Mouse (Mus musculus): ENCODE measurements around the gene Fyb2. TPM values are rescaled to one million over a fixed set of nuclear protein-coding genes. Genes with fewer than 3 reads are reported as not detected.

The Fyb2 gene
- 1.1 and 1.4 TPM in 2 replicates for polyA plus RNA-seq (2012; rRNA removed)

- Histone ChIP-seq H3K4me1 (ENCODE audit: control insufficient read depth, insufficient read depth, low read length) (no peaks in the 10 kb centered on the region), H3K27ac (ENCODE audit: insufficient read depth, low read length) (no peak within 1 kb of the TSS), H3K4me3 (ENCODE audit: insufficient read depth, low read length) (no peak within 1 kb of the TSS)
- no peak for TF ChIP-seq CTCF (IDR thresholded peaks at IDR 0.05; ENCODE audit: extremely low read depth, insufficient read depth, low read length)
Observed at GRCm38 (mm10) chr4:104913291-104914129, at the start of gene Fyb2. Gene Fyb2, plus strand, starts transcription at chr4:104913456.

- TF ChIP-seq CTCF (IDR thresholded peaks at IDR 0.05; ENCODE audit: extremely low read depth, insufficient read depth, low read length) (no peak), POLR2A (IDR thresholded peaks at IDR 0.05; ENCODE audit: extremely low read depth, insufficient read depth, low read length) (no peak)
- H3K4me3 ChIP-seq (ENCODE audit: insufficient read depth, low read length) = no peak overlapping the region
Observed at GRCm38 (mm10) chr4:104864397-104864796, 48.9 kb upstream of the Fyb2 start.

GRCm38 (mm10) chr4:104869581-104869980, 43.7 kb upstream of the Fyb2 start:
- no peaks in the 10 kb centered on the region for H3K4me1 ChIP-seq (ENCODE audit: control insufficient read depth, insufficient read depth, low read length)
- H3K4me3 ChIP-seq (ENCODE audit: insufficient read depth, low read length) = no peak overlapping the region
- TF ChIP-seq POLR2A (IDR thresholded peaks at IDR 0.05; ENCODE audit: extremely low read depth, insufficient read depth, low read length) = no peak
- H3K27ac ChIP-seq (ENCODE audit: insufficient read depth, low read length) = no peak overlapping the region

More at GRCm38 (mm10) chr4:104864397-104864796, 48.9 kb upstream of the Fyb2 start:
- no peak overlapping the region for H3K27ac ChIP-seq (ENCODE audit: insufficient read depth, low read length)
- no peaks in the 10 kb centered on the region for H3K4me1 ChIP-seq (ENCODE audit: control insufficient read depth, insufficient read depth, low read length)

- H3K27ac ChIP-seq (ENCODE audit: insufficient read depth, low read length) = no peak overlapping the region
- TF ChIP-seq CTCF (IDR thresholded peaks at IDR 0.05; ENCODE audit: extremely low read depth, insufficient read depth, low read length) (no peak), POLR2A (IDR thresholded peaks at IDR 0.05; ENCODE audit: extremely low read depth, insufficient read depth, low read length) (no peak)
Observed at GRCm38 (mm10) chr4:104870196-104870595, 43.1 kb upstream of the Fyb2 start.

GRCm38 (mm10) chr4:104875832-104876231, 37.4 kb upstream of the Fyb2 start:
- no peak for TF ChIP-seq CTCF (IDR thresholded peaks at IDR 0.05; ENCODE audit: extremely low read depth, insufficient read depth, low read length)
- no peak for TF ChIP-seq POLR2A (IDR thresholded peaks at IDR 0.05; ENCODE audit: extremely low read depth, insufficient read depth, low read length)
- H3K4me1 ChIP-seq (ENCODE audit: control insufficient read depth, insufficient read depth, low read length) = no peaks in the 10 kb centered on the region
- H3K4me3 ChIP-seq (ENCODE audit: insufficient read depth, low read length) = no peak overlapping the region
- H3K27ac ChIP-seq (ENCODE audit: insufficient read depth, low read length) = no peak overlapping the region

More at GRCm38 (mm10) chr4:104870196-104870595, 43.1 kb upstream of the Fyb2 start:
- no peaks in the 10 kb centered on the region for H3K4me1 ChIP-seq (ENCODE audit: control insufficient read depth, insufficient read depth, low read length)
- H3K4me3 ChIP-seq (ENCODE audit: insufficient read depth, low read length) = no peak overlapping the region

- no peaks in the 10 kb centered on the region for H3K4me1 ChIP-seq (ENCODE audit: control insufficient read depth, insufficient read depth, low read length)
- TF ChIP-seq CTCF (IDR thresholded peaks at IDR 0.05; ENCODE audit: extremely low read depth, insufficient read depth, low read length) = no peak
- no peak for TF ChIP-seq POLR2A (IDR thresholded peaks at IDR 0.05; ENCODE audit: extremely low read depth, insufficient read depth, low read length)
- H3K4me3 ChIP-seq (ENCODE audit: insufficient read depth, low read length) = no peak within 1 kb of the TSS
- no peak within 1 kb of the TSS for H3K27ac ChIP-seq (ENCODE audit: insufficient read depth, low read length)
Observed at GRCm38 (mm10) chr4:104876323-104876722, 36.9 kb upstream of the Fyb2 start, which contains the start of gene C8a. Gene C8a, minus strand, starts transcription at chr4:104876398.

GRCm38 (mm10) chr4:104887486-104887885, 25.8 kb upstream of the Fyb2 start:
- Histone ChIP-seq H3K27ac (ENCODE audit: insufficient read depth, low read length) (no peak overlapping the region), H3K4me3 (ENCODE audit: insufficient read depth, low read length) (no peak overlapping the region), H3K4me1 (ENCODE audit: control insufficient read depth, insufficient read depth, low read length) (no peaks in the 10 kb centered on the region)
- TF ChIP-seq CTCF (IDR thresholded peaks at IDR 0.05; ENCODE audit: extremely low read depth, insufficient read depth, low read length) (no peak), POLR2A (IDR thresholded peaks at IDR 0.05; ENCODE audit: extremely low read depth, insufficient read depth, low read length) (no peak)

GRCm38 (mm10) chr4:104888499-104889262, 24.6 kb upstream of the Fyb2 start:
- Histone ChIP-seq H3K27ac (ENCODE audit: insufficient read depth, low read length) (no peak overlapping the region), H3K4me1 (ENCODE audit: control insufficient read depth, insufficient read depth, low read length) (peaks cover 4% of the 10 kb centered on the region; the same call in 1 of the 2 replicates), H3K4me3 (ENCODE audit: insufficient read depth, low read length) (no peak overlapping the region)
- no peak for TF ChIP-seq POLR2A (IDR thresholded peaks at IDR 0.05; ENCODE audit: extremely low read depth, insufficient read depth, low read length)
- TF ChIP-seq CTCF (IDR thresholded peaks at IDR 0.05; ENCODE audit: extremely low read depth, insufficient read depth, low read length) = no peak

GRCm38 (mm10) chr4:104891708-104892107, 21.5 kb upstream of the Fyb2 start:
- H3K27ac ChIP-seq (ENCODE audit: insufficient read depth, low read length) = no peak overlapping the region
- no peak overlapping the region for H3K4me3 ChIP-seq (ENCODE audit: insufficient read depth, low read length)
- TF ChIP-seq CTCF (IDR thresholded peaks at IDR 0.05; ENCODE audit: extremely low read depth, insufficient read depth, low read length) (no peak), POLR2A (IDR thresholded peaks at IDR 0.05; ENCODE audit: extremely low read depth, insufficient read depth, low read length) (no peak)
- H3K4me1 ChIP-seq (ENCODE audit: control insufficient read depth, insufficient read depth, low read length) = peaks cover 4% of the 10 kb centered on the region; the same call in 1 of the 2 replicates
